Mouse (Mus musculus): ENCODE measurements at regions not wholly inside any gene's neighbourhood (a gene's known extent, or its start where the extent isn't known, plus 50 kb on each side); places are given as distances from the start of the nearest gene placed in this dataset.

DNA sequence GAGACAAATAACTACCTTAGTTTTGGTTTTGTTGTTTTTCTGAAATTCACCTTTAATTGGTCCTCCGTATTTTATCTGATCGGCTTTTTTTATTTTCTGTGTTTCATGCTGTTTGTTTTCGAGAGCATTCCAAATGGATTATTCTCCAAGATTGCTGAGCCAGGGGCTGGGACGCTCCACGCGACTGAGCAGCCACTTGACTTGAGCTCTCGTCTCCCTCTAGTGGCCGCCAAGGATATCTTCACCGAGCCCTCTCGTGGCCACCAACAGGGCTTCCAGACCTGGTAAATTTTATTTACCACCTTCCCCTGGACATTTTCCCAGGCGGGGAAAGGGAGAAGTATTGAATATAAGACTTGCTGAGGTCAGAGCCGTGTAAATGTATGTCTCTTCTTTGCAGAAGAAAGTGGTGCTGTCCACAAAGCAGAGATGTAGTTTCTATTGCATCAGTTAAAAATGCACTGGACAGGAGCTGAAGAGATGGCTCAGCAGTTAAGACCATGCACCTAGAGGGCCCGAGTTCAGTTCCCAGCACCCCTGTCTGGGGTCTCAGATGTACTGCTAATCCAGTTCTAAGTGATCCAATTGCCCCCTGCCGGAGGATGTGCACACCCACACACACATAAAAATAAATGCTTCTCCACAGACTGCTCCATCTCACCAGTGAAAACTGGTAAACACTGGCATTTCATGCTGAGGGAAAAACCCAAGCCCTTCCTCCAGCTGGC, 78.5 kb downstream of the Elovl4 start:
- TF ChIP-seq CTCF (IDR thresholded peaks at IDR 0.05; ENCODE audit: control insufficient read depth, insufficient read depth, low read length) = peak; percentile 74
- no peak for TF ChIP-seq POLR2A (IDR thresholded peaks at IDR 0.05; ENCODE audit: borderline replicate concordance, control insufficient read depth, low read depth, low read length)

All from bone marrow, adult 2 months (tissue).